Mouse (Mus musculus) frontal cortex, postnatal 25 days (tissue): ENCODE measurements around the gene Senp3.
"Not testable (repeated sequence)": the region's sequence is repeated elsewhere in the genome, so short reads cannot be mapped to it uniquely, and the experiment has no call there.

Source experiments
- DNase-seq, 2 experiments: peaks; one replicate each; pipeline ENCODE4 v3.0.0; 2022; ENCODE audit warnings: low spot score in 2 of 2

Gene Senp3

GRCm38 (mm10) chr11:69704613-69705010 lies 22.7 kb upstream of the Senp3 start:
- DNase-seq, result no peak

- no peak for DNase-seq
Observed at GRCm38 (mm10) chr11:69703814-69704612, 22.1 kb upstream of the Senp3 start.

- DNase-seq, result not testable (repeated sequence)
Observed at GRCm38 (mm10) chr11:69703381-69703780, 21.5 kb upstream of the Senp3 start.

- DNase-seq, result not testable (repeated sequence)
Observed at GRCm38 (mm10) chr11:69702886-69703285, 21.0 kb upstream of the Senp3 start.

GRCm38 (mm10) chr11:69699595-69699994 lies 17.7 kb upstream of the Senp3 start:
- DNase-seq, result no peak

- DNase-seq, result no peak
Observed at GRCm38 (mm10) chr11:69698574-69698973, 16.7 kb upstream of the Senp3 start.

- no peak for DNase-seq
Observed at GRCm38 (mm10) chr11:69697396-69697795, 15.5 kb upstream of the Senp3 start.

GRCm38 (mm10) chr11:69695361-69696181 lies 13.7 kb upstream of the Senp3 start, which contains the start of the genes Tnfsf12 and Tnfsfm13:
Tnfsf12 (minus strand) TSS chr11:69695849.
Tnfsfm13 (minus strand) TSS chr11:69696098.
- DNase-seq, result peak; percentile 21 to 32

- DNase-seq, result no peak
Observed at GRCm38 (mm10) chr11:69695046-69695360, 13.1 kb upstream of the Senp3 start.

GRCm38 (mm10) chr11:69693421-69693965 lies 11.6 kb upstream of the Senp3 start:
- no peak for DNase-seq

- no peak for DNase-seq
Observed at GRCm38 (mm10) chr11:69692863-69693262, 11.0 kb upstream of the Senp3 start.

GRCm38 (mm10) chr11:69692196-69692811 lies 10.4 kb upstream of the Senp3 start:
- DNase-seq, result no peak

- DNase-seq, result no peak
Observed at GRCm38 (mm10) chr11:69689891-69690290, 8.0 kb upstream of the Senp3 start.

GRCm38 (mm10) chr11:69687061-69687460 lies 5.2 kb upstream of the Senp3 start:
- no peak for DNase-seq

- DNase-seq, result no peak
Observed at GRCm38 (mm10) chr11:69686377-69686776, 4.5 kb upstream of the Senp3 start.

- DNase-seq, result no peak
Observed at GRCm38 (mm10) chr11:69685526-69686148, 3.8 kb upstream of the Senp3 start, which contains the start of gene Tnfsf13. Tnfsf13 (minus strand) TSS chr11:69685784.

GRCm38 (mm10) chr11:69684936-69685335 lies 3.1 kb upstream of the Senp3 start:
- DNase-seq, result no peak

GRCm38 (mm10) chr11:69684128-69684745 lies 2.4 kb upstream of the Senp3 start:
- DNase-seq, result no peak

GRCm38 (mm10) chr11:69683576-69683975 lies 1.7 kb upstream of the Senp3 start:
- DNase-seq, result no peak

GRCm38 (mm10) chr11:69682840-69683533 lies 1.1 kb upstream of the Senp3 start:
- peak; percentile 79 to 85 for DNase-seq
